Mouse (Mus musculus): Measurements from ENCODE around the gene Gjb2. TPM values are rescaled to one million over a fixed set of nuclear protein-coding genes. Genes with fewer than 3 reads are reported as not detected.

Gene Gjb2
- 3.1 TPM for polyA plus RNA-seq (2014; fragmentation: Illumina TruSeq; extraction: RNeasy Lipid Tissue Mini Kit (QIAGEN cat#74804); ENCODE audit: low read depth, low replicate concordance)

GRCm38 (mm10) chr14:57104106-57105023 is at the start of gene Gjb2:
Gene Gjb2, minus strand, starts transcription at chr14:57104702.

GRCm38 (mm10) chr14:57133161-57133661 is 28.7 kb upstream of the Gjb2 start, which contains the start of gene Gjb6:
Gene Gjb6, minus strand, starts transcription at chr14:57133611.

GRCm38 (mm10) chr14:57115823-57116544 is 11.5 kb upstream of the Gjb2 start, which contains the start of gene Gm4491:
Gene Gm4491, minus strand, starts transcription at chr14:57115883.

GRCm38 (mm10) chr14:57057563-57058321 is 46.8 kb downstream of the Gjb2 start, which contains the start of gene Gja3:
Gene Gja3, minus strand, starts transcription at chr14:57058100.

Other genes with a start within 250 kb of the Gjb2 start
- 34.0 TPM for gene Zmym2, start 218.0 kb downstream of the Gjb2 start, polyA plus RNA-seq (2014; fragmentation: Illumina TruSeq; extraction: RNeasy Lipid Tissue Mini Kit (QIAGEN cat#74804); ENCODE audit: low read depth, low replicate concordance)
- not detected for gene Gja3, start 46.6 kb downstream of the Gjb2 start, polyA plus RNA-seq (2014; fragmentation: Illumina TruSeq; extraction: RNeasy Lipid Tissue Mini Kit (QIAGEN cat#74804); ENCODE audit: low read depth, low replicate concordance)
- gene Gm4491, start 11.2 kb upstream of the Gjb2 start, polyA plus RNA-seq (2014; fragmentation: Illumina TruSeq; extraction: RNeasy Lipid Tissue Mini Kit (QIAGEN cat#74804); ENCODE audit: low read depth, low replicate concordance): not detected
- 5.2 TPM for gene Gjb6, start 28.9 kb upstream of the Gjb2 start, polyA plus RNA-seq (2014; fragmentation: Illumina TruSeq; extraction: RNeasy Lipid Tissue Mini Kit (QIAGEN cat#74804); ENCODE audit: low read depth, low replicate concordance)

Data from adipose tissue, adult 10 weeks (tissue).